Comparison of ENCODE assay signal across 9 mouse cellular contexts in the genomic region with DNA sequence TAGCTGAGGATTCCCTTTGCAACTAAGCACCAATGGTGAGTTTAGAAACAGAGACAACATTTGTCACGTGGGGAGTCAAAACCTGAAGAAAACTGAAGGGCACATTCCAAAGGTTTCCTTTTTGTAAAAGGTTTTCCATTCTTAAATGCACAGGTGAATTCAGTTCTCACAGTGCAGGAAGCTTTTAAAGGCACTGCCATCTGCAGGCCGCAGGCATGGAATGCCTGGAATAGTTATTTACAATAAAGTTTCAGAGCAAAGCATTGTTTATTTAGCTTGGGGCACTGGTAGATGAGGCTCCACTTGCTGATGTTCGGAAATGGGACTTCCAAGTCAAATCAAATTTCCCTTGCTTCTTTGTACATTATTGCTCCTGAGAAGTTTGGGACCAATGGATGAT. TPM values are rescaled to one million over a fixed set of nuclear protein-coding genes. Genes with fewer than 3 reads are reported as not detected.
DNase-seq lines count a peak whose midpoint lies in the region; ATAC-seq and TF ChIP-seq lines count a peak whose summit lies in the region.
"Had no signal": no experiment of that assay in that cellular context is flagged by ENCODE, and none has a peak within 500 bp of the region (broad histone marks: within the 10 kb centered on the region; RNA-seq: fewer than 3 reads in every experiment).

No protein-coding gene starts in this region.

- peaks cover 11% of the 10 kb centered on the region for H3K4me1 ChIP-seq in heart, embryonic 11.5 days (ENCODE audit: control insufficient read depth, insufficient read depth, low read length)
- H3K4me1 ChIP-seq in cortical plate, adult 2 months (ENCODE audit: control insufficient read depth, insufficient read depth, low read length): peaks cover 4% of the 10 kb centered on the region; the same call in 1 of the 2 replicates
- peaks cover 44% of the 10 kb centered on the region for H3K4me1 ChIP-seq in midbrain, embryonic 12.5 days
- peaks cover 8% of the 10 kb centered on the region for H3K4me1 ChIP-seq in thymus, adult 2 months (replicated peaks; ENCODE audit: control insufficient read depth, insufficient read depth, low read length)

- ATAC-seq in heart, embryonic 11.5 days (replicated peaks; ENCODE audit: insufficient number of reproducible peaks, low FRiP score, low TSS enrichment): no peak
- ATAC-seq in midbrain, embryonic 12.5 days (ENCODE audit: low FRiP score, low read depth): no peak
- ATAC-seq: inflammation-experienced regulatory T-cells, adult 6 months had no signal

- no peaks in the 10 kb centered on the region for H3K36me3 ChIP-seq in heart, embryonic 11.5 days (ENCODE audit: control insufficient read depth, insufficient read depth, low read length)
- H3K36me3 ChIP-seq in midbrain, embryonic 12.5 days: 0 out of 2 replicates have a peak, but pooled peaks cover 3% of the 10 kb centered on the region
- H3K36me3 ChIP-seq in thymus, adult 2 months (ENCODE audit: control insufficient read depth, insufficient read depth, low read length): no peaks in the 10 kb centered on the region

- 64% methylated on average over 3 of the region's 3 CpGs for WGBS in heart, embryonic 11.5 days (ENCODE audit: insufficient replicate concordance)
- WGBS in midbrain, embryonic 12.5 days: 65% methylated on average over 3 of the region's 3 CpGs
- WGBS in thymus, adult 2 months: 92% methylated on average over 3 of the region's 3 CpGs

- H3K4me2 ChIP-seq in heart, embryonic 11.5 days: no peak overlapping the region
- peak overlapping the region; percentile 73 for H3K4me2 ChIP-seq in midbrain, embryonic 12.5 days (replicated peaks)

- peak; percentile 39; the same call in 1 of the 2 replicates for TF ChIP-seq CTCF in cortical plate, adult 2 months (IDR thresholded peaks at IDR 0.05; ENCODE audit: extremely low read depth, insufficient read depth, low read length)
- TF ChIP-seq CTCF in thymus, adult 2 months (IDR thresholded peaks at IDR 0.05; ENCODE audit: borderline replicate concordance, control insufficient read depth, extremely low read depth, insufficient read depth, low read length, poor library complexity): no peak

- H3K9me3 ChIP-seq in heart, embryonic 11.5 days (replicated peaks; ENCODE audit: control insufficient read depth, low read length): no peaks in the 10 kb centered on the region
- no peaks in the 10 kb centered on the region for H3K9me3 ChIP-seq in midbrain, embryonic 12.5 days

- H3K27me3 ChIP-seq in heart, embryonic 11.5 days (ENCODE audit: control insufficient read depth, insufficient read depth, low read length): no peaks in the 10 kb centered on the region
- no peaks in the 10 kb centered on the region for H3K27me3 ChIP-seq in midbrain, embryonic 12.5 days
- H3K27me3 ChIP-seq in thymus, adult 2 months (ENCODE audit: control insufficient read depth, insufficient read depth, low read length): no peaks in the 10 kb centered on the region

- no peak overlapping the region for H3K4me3 ChIP-seq in heart, embryonic 11.5 days (ENCODE audit: low read depth, low read length)
- H3K4me3 ChIP-seq in cortical plate, adult 2 months (ENCODE audit: insufficient read depth, low read length): no peak overlapping the region; the same call in 1 of the 2 replicates
- H3K4me3 ChIP-seq in midbrain, embryonic 12.5 days: peak overlapping the region; percentile 97; the same call in 1 of the 2 replicates
- H3K4me3 ChIP-seq in thymus, adult 2 months (ENCODE audit: control insufficient read depth, insufficient read depth, low read length): no peak overlapping the region

- no peak for TF ChIP-seq POLR2A in cortical plate, adult 2 months (IDR thresholded peaks at IDR 0.05; ENCODE audit: extremely low read depth, insufficient read depth, low read length)
- no peak for TF ChIP-seq POLR2A in thymus, adult 2 months (IDR thresholded peaks at IDR 0.05; ENCODE audit: control insufficient read depth, extremely low read depth, insufficient read depth, low read length, poor library complexity)

- H3K9ac ChIP-seq in heart, embryonic 11.5 days (ENCODE audit: low read depth, low read length): no peak overlapping the region
- H3K9ac ChIP-seq in midbrain, embryonic 12.5 days (replicated peaks): no peak overlapping the region

- no peak overlapping the region for H3K27ac ChIP-seq in heart, embryonic 11.5 days (ENCODE audit: low read depth, low read length)
- no peak overlapping the region for H3K27ac ChIP-seq in cortical plate, adult 2 months (ENCODE audit: insufficient read depth, low read length)
- no peak overlapping the region for H3K27ac ChIP-seq in midbrain, embryonic 12.5 days (replicated peaks)
- H3K27ac ChIP-seq in thymus, adult 2 months (ENCODE audit: control insufficient read depth, insufficient read depth, low read length): no peak overlapping the region

- peak; percentile 72 for DNase-seq in heart, adult 11 months
- peak; percentile 35 for DNase-seq in kidney, adult 9 months
- no peak for DNase-seq in thymus, adult 2 months
- DNase-seq in adrenal gland, adult 18-20 months (ENCODE audit: low spot score in 2 of 2): no peak
- DNase-seq in embryo, embryonic 9.5 days (ENCODE audit: extremely low spot score): no peak

RNA-seq across cellular contexts. Expression of a gene that starts 2.1 kb away (rescaled TPM):
- polyA plus RNA-seq in heart, embryonic 11.5 days (2014; fragmentation: Nextera tagmentation; extraction: Ambion mirVana): 36.0 and 39.8 TPM in 2 replicates
- polyA plus RNA-seq in cortical plate, adult 2 months (2012; rRNA removed): 48.0 and 53.1 TPM in 2 replicates
- 141 and 148 TPM in 2 replicates for polyA plus RNA-seq in midbrain, embryonic 12.5 days (2016; fragmentation: Nextera tagmentation; extraction: Ambion mirVana)
- 72.3 and 73.7 TPM in 2 replicates for polyA plus RNA-seq in thymus, adult 2 months (2012; rRNA removed)
- total RNA-seq in adrenal gland, adult 18-20 months (2021): 10 to 100 TPM; 35.7 to 41.6 TPM

RNA-seq across cellular contexts. Expression of a gene that starts 22.9 kb away (rescaled TPM):
- 9.6 and 9.7 TPM in 2 replicates for polyA plus RNA-seq in heart, embryonic 11.5 days (2014; fragmentation: Nextera tagmentation; extraction: Ambion mirVana)
- 2.0 TPM in 2 replicates for polyA plus RNA-seq in cortical plate, adult 2 months (2012; rRNA removed)
- polyA plus RNA-seq in midbrain, embryonic 12.5 days (2016; fragmentation: Nextera tagmentation; extraction: Ambion mirVana): 4.8 and 6.8 TPM in 2 replicates
- polyA plus RNA-seq in thymus, adult 2 months (2012; rRNA removed): 44.5 and 52.1 TPM in 2 replicates
- 1 to 10 TPM; 1.9 to 2.2 TPM for total RNA-seq in adrenal gland, adult 18-20 months (2021)

RNA-seq across cellular contexts. Expression of a gene that starts 58.0 kb away (rescaled TPM):
- polyA plus RNA-seq in heart, embryonic 11.5 days (2014; fragmentation: Nextera tagmentation; extraction: Ambion mirVana): not detected in 2 replicates
- not detected in 2 replicates for polyA plus RNA-seq in cortical plate, adult 2 months (2012; rRNA removed)
- polyA plus RNA-seq in midbrain, embryonic 12.5 days (2016; fragmentation: Nextera tagmentation; extraction: Ambion mirVana): not detected in 2 replicates
- not detected in 2 replicates for polyA plus RNA-seq in thymus, adult 2 months (2012; rRNA removed)
- total RNA-seq in adrenal gland, adult 18-20 months (2021): not detected
- polyA plus RNA-seq: inflammation-experienced regulatory T-cells, adult 6 months had no signal

Comparison
In these comparisons a context has a peak if more than half of its experiments do, and no peak if none do; other contexts are left out.
1. DNase-seq: peak in heart, adult 11 months (single experiment) and kidney, adult 9 months (single experiment); none in thymus, adult 2 months (single experiment), adrenal gland, adult 18-20 months (0 of 2) and embryo, embryonic 9.5 days (single experiment).